Mouse (Mus musculus) forebrain, embryonic 11.5 days (tissue): ENCODE measurements around the gene Flnb. TPM values are rescaled to one million over a fixed set of nuclear protein-coding genes. Genes with fewer than 3 reads are reported as not detected.

Experiments
- ATAC-seq: fragments of 200-750 bp; cut with Nextera tagmentation; replicated peaks from 2 replicates; pipeline ENCODE4 v1.8.0; 2017; ENCODE audit warnings: moderate TSS enrichment; ENCODE audit not compliant: low FRiP score
- DNase-seq: peaks from one replicate; pipeline ENCODE4 v3.0.0-alpha.2; 2017; ENCODE audit warnings: low spot score
- H3K27ac ChIP-seq: fragments of 300-500 bp; sonication (generic); 2 replicates; pipeline ENCODE4 v1.5.1; 2014; ENCODE audit warnings: low read depth, low read length
- H3K27me3 ChIP-seq: fragments of 300-500 bp; sonication (generic); 2 replicates; pipeline ENCODE4 v1.6.1; 2014; ENCODE audit warnings: mild to moderate bottlenecking, low read length, mixed read lengths; ENCODE audit not compliant: control insufficient read depth, insufficient read depth
- H3K36me3 ChIP-seq: fragments of 300-500 bp; sonication (generic); 2 replicates; pipeline ENCODE4 v1.6.1; 2014; ENCODE audit warnings: mild to moderate bottlenecking, low read length, moderate library complexity, mixed read lengths; ENCODE audit not compliant: control insufficient read depth, insufficient read depth
- H3K4me1 ChIP-seq: fragments of 300-500 bp; sonication (generic); replicated peaks from 2 replicates; pipeline ENCODE4 v1.6.1; 2014; ENCODE audit warnings: low read length, mixed read lengths; ENCODE audit not compliant: control insufficient read depth, insufficient read depth
- H3K4me2 ChIP-seq: fragments of 300-500 bp; sonication (generic); 2 replicates; pipeline ENCODE4 v1.6.1; 2014; ENCODE audit warnings: low read depth, mild to moderate bottlenecking, low read length, moderate library complexity, mixed read lengths; ENCODE audit not compliant: severe bottlenecking
- H3K4me3 ChIP-seq: fragments of 300-500 bp; sonication (generic); 2 replicates; pipeline ENCODE4 v1.5.1; 2014; ENCODE audit warnings: low read depth, low read length
- H3K9ac ChIP-seq: fragments of 300-500 bp; sonication (generic); 2 replicates; pipeline ENCODE4 v1.6.1; 2014; ENCODE audit warnings: low read length
- H3K9me3 ChIP-seq: fragments of 300-500 bp; sonication (generic); 2 replicates; pipeline ENCODE4 v1.6.1; 2016; ENCODE audit warnings: low read length, mixed read lengths; ENCODE audit not compliant: control insufficient read depth
- WGBS: fragments of 180-500 bp; shearing (Covaris S2); extraction: QIAGEN DNeasy Blood & Tissue Kit; methylation state at CpG from one replicate; pipeline ENCODE4 v1.1.7; 2014; 5-methylcytosine and 5-hydroxymethylcytosine counted together
- polyA plus RNA-seq: library from polyadenylated mRNA; unstranded; fragments of >200 nt; fragmentation: Nextera tagmentation; extraction: Ambion mirVana; gene quantifications from 2 replicates; pipeline ENCODE4 v1.2.1, GENCODE M21; 2014

Gene Flnb
- 23.2 and 27.2 TPM in 2 replicates for polyA plus RNA-seq

DNA sequence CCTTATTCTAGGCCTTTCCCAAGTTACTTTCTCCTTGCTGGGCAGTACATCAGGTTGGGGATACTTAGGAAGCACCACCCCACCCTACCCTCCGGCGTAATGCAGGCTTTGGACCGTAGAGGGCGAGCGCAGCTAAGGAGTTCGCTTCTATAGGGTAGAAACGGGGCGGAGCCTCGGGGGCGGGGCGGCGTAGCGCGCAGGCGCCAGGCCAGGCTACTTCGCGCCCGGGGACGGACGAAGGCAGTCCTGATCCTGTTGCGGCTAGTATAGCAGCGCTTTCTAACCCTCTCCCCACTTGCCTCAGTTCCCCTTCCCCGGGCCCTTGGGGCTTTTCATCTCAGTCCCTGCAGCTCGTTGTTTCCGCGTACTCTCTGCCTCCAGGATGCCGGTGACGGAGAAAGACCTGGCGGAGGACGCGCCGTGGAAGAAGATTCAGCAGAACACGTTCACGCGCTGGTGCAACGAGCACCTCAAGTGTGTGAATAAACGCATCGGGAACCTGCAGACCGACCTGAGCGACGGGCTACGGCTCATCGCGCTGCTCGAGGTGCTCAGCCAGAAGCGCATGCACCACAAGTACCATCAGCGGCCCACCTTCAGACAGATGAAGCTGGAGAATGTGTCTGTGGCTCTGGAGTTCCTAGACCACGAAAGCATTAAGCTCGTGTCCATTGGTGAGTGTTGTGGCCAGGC lies at the start of gene Flnb:
Gene Flnb (plus strand): TSS at position 188 of the 693 bp plus-strand sequence.
- peak; percentile 98 for DNase-seq
- H3K9ac ChIP-seq: peak within 1 kb of the TSS; percentile 75
- WGBS: under 1% methylated on average over 49 of the region's 49 CpGs

GRCm38 (mm10) chr14:7773714-7774389 lies 43.9 kb upstream of the Flnb start:
- Histone ChIP-seq H3K9ac (peak overlapping the region; percentile 44), H3K36me3 (no peaks in the 10 kb centered on the region), H3K9me3 (no peaks in the 10 kb centered on the region), H3K4me3 (peak overlapping the region; percentile 35), H3K27me3 (no peaks in the 10 kb centered on the region), H3K4me2 (peak overlapping the region; percentile 43), H3K4me1 (no peaks in the 10 kb centered on the region), H3K27ac (no peak overlapping the region)
- DNase-seq: peak; percentile 75
- ATAC-seq: peak; percentile 67
- 57% methylated on average over 24 of the region's 24 CpGs for WGBS

More for the DNA sequence above, at the start of gene Flnb:
- Histone ChIP-seq H3K4me1 (peaks cover 12% of the 10 kb centered on the region), H3K36me3 (no peaks in the 10 kb centered on the region), H3K27me3 (no peaks in the 10 kb centered on the region), H3K4me3 (peak within 1 kb of the TSS; percentile 70), H3K9me3 (no peaks in the 10 kb centered on the region), H3K4me2 (peak within 1 kb of the TSS; percentile 70), H3K27ac (no peak within 1 kb of the TSS)
- peak; percentile 97 for ATAC-seq

DNA sequence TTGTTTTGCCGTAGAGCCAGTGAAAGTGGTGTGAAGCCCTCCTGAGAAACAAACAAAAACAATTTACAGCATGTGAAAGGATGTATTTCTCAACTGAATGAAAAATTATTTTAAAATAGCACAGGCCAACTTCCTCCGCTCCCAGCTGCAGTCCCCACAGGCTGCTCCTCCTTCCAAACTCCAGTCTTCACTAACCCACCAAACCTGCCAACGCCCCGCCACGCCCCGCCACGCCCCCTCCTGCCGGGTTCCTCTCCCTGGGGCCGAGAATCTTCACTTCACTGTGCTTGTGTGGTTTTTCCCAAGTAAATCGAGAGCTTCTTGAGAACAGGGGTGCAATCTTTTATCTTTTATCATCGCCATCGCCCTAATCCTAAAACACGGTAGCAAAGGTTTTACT lies 31.7 kb upstream of the Flnb start:
- H3K4me2 ChIP-seq: no peak overlapping the region
- H3K9ac ChIP-seq: no peak overlapping the region
- H3K27me3 ChIP-seq: no peaks in the 10 kb centered on the region
- H3K9me3 ChIP-seq: no peaks in the 10 kb centered on the region
- H3K27ac ChIP-seq: no peak overlapping the region
- H3K36me3 ChIP-seq: no peaks in the 10 kb centered on the region
- DNase-seq (no peak), ATAC-seq (no peak)
- WGBS: 55% methylated on average over 13 of the region's 13 CpGs
- H3K4me3 ChIP-seq: no peak overlapping the region
- no peaks in the 10 kb centered on the region for H3K4me1 ChIP-seq

DNA sequence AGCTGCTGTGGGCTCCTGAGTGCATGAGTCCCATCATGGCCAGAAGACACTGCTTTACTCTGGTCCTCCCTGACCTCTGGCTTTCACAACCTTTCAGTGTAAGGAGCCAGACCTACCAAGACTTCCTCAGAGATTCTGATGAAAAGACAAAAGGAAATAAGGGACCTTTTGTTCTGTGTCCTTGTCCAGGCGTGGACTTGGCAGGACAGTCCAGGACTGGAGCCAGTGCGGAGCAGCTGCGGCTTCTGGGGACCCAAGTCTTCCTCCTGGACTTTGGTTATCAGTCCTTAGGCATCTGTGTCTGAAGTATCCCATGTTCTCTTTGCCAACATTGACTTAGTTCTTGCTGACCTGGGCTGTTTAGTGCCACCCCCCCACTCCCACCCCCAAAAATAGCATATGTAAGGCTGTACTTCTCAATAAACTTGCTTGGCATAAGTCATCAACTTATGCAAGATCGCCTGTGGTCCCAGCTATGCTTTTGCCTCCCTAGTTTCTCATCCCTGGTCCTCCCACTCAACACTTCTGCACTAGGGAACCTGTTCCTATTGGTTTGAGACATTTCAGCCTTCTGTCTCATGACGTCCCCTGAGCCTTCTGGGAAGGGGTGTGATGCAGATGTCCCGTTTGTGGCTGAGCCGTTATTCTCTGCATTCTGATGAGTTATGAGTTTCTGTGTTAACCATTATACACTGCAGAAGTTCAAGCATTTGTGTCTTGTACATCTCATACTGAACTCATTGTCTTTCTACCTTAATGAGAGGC lies 28.3 kb upstream of the Flnb start:
- H3K9me3 ChIP-seq: no peaks in the 10 kb centered on the region
- WGBS: 83% methylated on average over 7 of the region's 7 CpGs
- no peak for ATAC-seq

DNA sequence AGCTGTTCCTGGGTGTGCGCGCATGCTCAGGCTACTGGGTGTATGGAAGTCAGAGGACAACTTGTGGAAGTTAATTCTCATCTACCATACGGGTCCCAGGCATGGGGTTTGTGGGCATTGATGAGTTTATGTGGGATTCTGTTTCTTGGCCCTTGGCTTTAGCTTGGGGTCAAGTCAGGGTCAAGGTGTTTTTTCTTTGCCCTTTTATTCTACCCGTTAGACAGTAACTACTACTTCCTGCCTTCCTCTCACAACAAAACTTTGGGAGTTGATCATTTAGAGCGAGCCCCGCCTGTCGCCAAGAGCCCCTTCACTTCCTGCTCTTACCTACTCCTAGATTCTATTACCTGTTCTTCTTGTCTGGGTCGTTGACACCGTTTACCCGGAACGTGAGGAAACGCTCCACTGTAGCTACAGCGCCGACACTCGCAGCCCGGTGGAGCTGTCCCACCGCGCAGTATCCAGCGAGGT lies 26.7 kb upstream of the Flnb start:
- no peaks in the 10 kb centered on the region for H3K9me3 ChIP-seq
- ATAC-seq (no peak; the same call in 1 of the 2 replicates), DNase-seq (no peak)
- no peaks in the 10 kb centered on the region for H3K36me3 ChIP-seq
- H3K4me1 ChIP-seq: no peaks in the 10 kb centered on the region
- H3K9ac ChIP-seq: peak overlapping the region; percentile 37
- 16% methylated on average over 19 of the region's 19 CpGs for WGBS
- H3K27ac ChIP-seq: no peak overlapping the region
- H3K27me3 ChIP-seq: no peaks in the 10 kb centered on the region
- H3K4me3 ChIP-seq: peak overlapping the region; percentile 33
- H3K4me2 ChIP-seq: peak overlapping the region; percentile 68

More for the DNA sequence above, 28.3 kb upstream of the Flnb start:
- Histone ChIP-seq H3K4me3 (no peak overlapping the region), H3K36me3 (no peaks in the 10 kb centered on the region), H3K4me2 (no peak overlapping the region), H3K4me1 (no peaks in the 10 kb centered on the region), H3K27me3 (no peaks in the 10 kb centered on the region), H3K9ac (no peak overlapping the region), H3K27ac (no peak overlapping the region)
- DNase-seq: no peak

DNA sequence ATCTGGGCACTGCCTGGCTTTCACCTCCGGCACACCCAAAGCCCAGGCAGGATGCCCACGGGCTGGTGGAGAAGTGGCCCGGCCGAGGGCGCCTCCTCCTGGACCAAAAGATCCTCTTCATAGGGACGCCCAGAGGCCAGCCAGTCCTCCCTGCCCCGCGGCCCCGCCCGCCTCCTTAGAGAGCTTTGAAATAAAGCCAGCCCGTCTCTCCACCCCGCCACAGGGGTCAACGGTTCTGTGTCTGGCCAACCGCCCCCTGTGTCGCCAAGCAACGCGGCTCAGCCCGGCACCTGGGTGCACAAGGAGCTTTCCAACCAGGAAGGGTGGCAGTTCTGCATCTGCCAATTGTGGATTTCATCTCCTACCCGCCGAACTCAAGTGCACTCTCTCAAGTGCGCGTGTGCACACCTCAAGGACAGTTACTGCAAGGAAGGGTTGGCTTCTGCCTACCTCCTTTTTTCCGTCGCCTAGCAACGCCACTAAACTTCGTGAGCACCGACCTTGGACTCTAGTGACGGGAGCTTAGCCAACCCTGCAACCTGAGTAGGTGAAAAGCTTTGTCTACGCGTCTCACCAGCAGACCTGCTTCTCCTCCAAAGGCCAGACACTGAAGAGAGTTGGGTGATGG lies 26.1 kb upstream of the Flnb start, which contains the start of gene Gm26661:
Gene Gm26661 (plus strand): TSS at position 56 of the 628 bp plus-strand sequence.
- DNase-seq (peak; percentile 80), ATAC-seq (peak; percentile 88)
- H3K4me2 ChIP-seq: peak within 1 kb of the TSS; percentile 68
- no peaks in the 10 kb centered on the region for H3K27me3 ChIP-seq
- no peaks in the 10 kb centered on the region for H3K36me3 ChIP-seq
- H3K9ac ChIP-seq: peak within 1 kb of the TSS; percentile 37
- peak within 1 kb of the TSS; percentile 33 for H3K4me3 ChIP-seq
- no peaks in the 10 kb centered on the region for H3K9me3 ChIP-seq
- H3K4me1 ChIP-seq: no peaks in the 10 kb centered on the region
- H3K27ac ChIP-seq: no peak within 1 kb of the TSS
- WGBS: 2% methylated on average over 30 of the region's 30 CpGs

DNA sequence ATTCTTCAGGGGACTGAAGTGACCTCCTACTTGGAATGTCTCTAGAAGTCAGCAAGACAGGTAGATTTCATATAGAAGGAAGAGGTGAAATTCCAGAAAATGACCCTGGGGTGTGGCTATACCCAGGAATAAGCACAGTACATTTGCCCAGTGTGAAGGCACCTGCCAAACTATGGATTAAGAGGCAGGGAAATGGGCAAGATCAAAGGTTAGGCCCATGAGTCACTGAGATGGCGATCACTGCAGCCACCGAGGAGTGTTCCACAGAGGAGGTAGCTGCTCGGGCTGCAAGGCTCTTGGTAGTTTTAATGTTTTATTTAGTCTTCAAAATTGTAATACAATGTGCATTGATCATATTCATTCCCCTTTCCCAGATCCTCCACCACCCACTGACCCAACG lies 21.8 kb upstream of the Flnb start:
- H3K36me3 ChIP-seq: no peaks in the 10 kb centered on the region
- WGBS: 87% methylated on average over 4 of the region's 4 CpGs
- DNase-seq: no peak

DNA sequence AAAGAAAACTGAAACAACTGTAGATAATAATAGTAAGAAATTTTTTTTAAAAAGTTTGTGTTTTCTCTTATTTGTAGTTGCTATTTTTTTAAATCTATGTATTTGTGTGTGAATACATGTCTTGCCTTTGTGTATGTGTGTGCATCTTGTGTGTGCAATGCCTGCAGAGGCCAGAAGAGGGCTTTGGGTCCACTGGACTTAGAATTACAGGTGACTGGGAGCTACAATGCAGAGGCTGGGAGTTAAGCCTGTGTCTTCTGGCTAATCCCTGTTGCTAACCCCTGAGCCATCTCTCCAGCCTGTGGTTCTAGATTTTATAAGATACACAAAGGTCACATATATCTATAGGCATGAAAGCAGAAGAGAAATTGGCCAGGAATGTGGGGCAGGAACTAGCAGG lies 17.1 kb upstream of the Flnb start:
- Histone ChIP-seq H3K36me3 (no peaks in the 10 kb centered on the region), H3K9ac (no peak overlapping the region), H3K27me3 (no peaks in the 10 kb centered on the region), H3K9me3 (no peaks in the 10 kb centered on the region), H3K4me3 (no peak overlapping the region), H3K4me2 (no peak overlapping the region), H3K4me1 (no peaks in the 10 kb centered on the region), H3K27ac (no peak overlapping the region)
- no peak for DNase-seq
- ATAC-seq: no peak

More for the DNA sequence above, 21.8 kb upstream of the Flnb start:
- Histone ChIP-seq H3K9ac (no peak overlapping the region), H3K4me1 (no peaks in the 10 kb centered on the region), H3K27ac (no peak overlapping the region), H3K4me2 (no peak overlapping the region), H3K27me3 (no peaks in the 10 kb centered on the region), H3K4me3 (no peak overlapping the region), H3K9me3 (no peaks in the 10 kb centered on the region)
- ATAC-seq: no peak
